Mouse (Mus musculus) liver, postnatal 0 days (tissue): Measurements from ENCODE around the gene Jph4. TPM values are rescaled to one million over a fixed set of nuclear protein-coding genes. Genes with fewer than 3 reads are reported as not detected.

Source experiments
- ATAC-seq: fragments of 200-750 bp; cut with Nextera tagmentation; 2 replicates; pipeline ENCODE4 v1.8.0; 2017; ENCODE audit warnings: mild to moderate bottlenecking, moderate library complexity
- DNase-seq: peaks from one replicate; pipeline ENCODE4 v3.0.0-alpha.2; 2016
- H3K27ac ChIP-seq: fragments of 300-500 bp; sonication (generic); 2 replicates; pipeline ENCODE4 v1.5.1; 2014; ENCODE audit warnings: antibody characterized with exemption, moderate library complexity, mild to moderate bottlenecking, low read depth
- H3K27me3 ChIP-seq: fragments of 300-500 bp; sonication (generic); 2 replicates; pipeline ENCODE4 v1.6.1; 2014; ENCODE audit warnings: low read length, control low read depth, mixed read lengths; ENCODE audit not compliant: insufficient read depth
- H3K36me3 ChIP-seq: fragments of 300-500 bp; sonication (generic); replicated peaks from 2 replicates; pipeline ENCODE4 v1.6.1; 2014; ENCODE audit warnings: mild to moderate bottlenecking, control low read depth, low read length, moderate library complexity, mixed read lengths; ENCODE audit not compliant: insufficient read depth
- H3K4me1 ChIP-seq: fragments of 300-500 bp; sonication (generic); 2 replicates; pipeline ENCODE4 v1.6.1; 2014; ENCODE audit warnings: antibody characterized with exemption, mild to moderate bottlenecking, control low read depth; ENCODE audit not compliant: insufficient read depth
- H3K4me2 ChIP-seq: fragments of 300-500 bp; sonication (generic); 2 replicates; pipeline ENCODE4 v1.6.1; 2014; ENCODE audit warnings: low read depth, mild to moderate bottlenecking, low read length, moderate library complexity, mixed read lengths
- H3K4me3 ChIP-seq: fragments of 300-500 bp; sonication (generic); 2 replicates; pipeline ENCODE4 v1.5.1; 2014; ENCODE audit warnings: low read depth, low read length
- H3K9ac ChIP-seq: fragments of 300-500 bp; sonication (generic); replicated peaks from 2 replicates; pipeline ENCODE4 v1.6.1; 2014; ENCODE audit warnings: mild to moderate bottlenecking, moderate library complexity
- H3K9me3 ChIP-seq: fragments of 300-500 bp; sonication (generic); 2 replicates; pipeline ENCODE4 v1.6.1; 2016; ENCODE audit warnings: mild to moderate bottlenecking, control low read depth, low read length, mixed read lengths
- CTCF ChIP-seq: sonication (generic); IDR thresholded peaks from 2 replicates; pipeline ENCODE4 v1.5.1; 2016; ENCODE audit warnings: antibody characterized with exemption, low read depth
- EP300 ChIP-seq: IDR thresholded peaks from 2 replicates; pipeline ENCODE4 v1.6.1; 2016; ENCODE audit warnings: antibody characterized with exemption, low read depth, mild to moderate bottlenecking
- WGBS: fragments of 180-500 bp; shearing (Covaris S2); extraction: QIAGEN DNeasy Blood & Tissue Kit; methylation state at CpG from one replicate; pipeline ENCODE4 v1.1.7; 2014; ENCODE audit not compliant: insufficient replicate concordance; 5-methylcytosine and 5-hydroxymethylcytosine counted together
- polyA plus RNA-seq: library from polyadenylated mRNA; unstranded; fragments of >200 nt; fragmentation: Nextera tagmentation; extraction: Ambion mirVana; gene quantifications from 2 replicates; pipeline ENCODE4 v1.2.1, GENCODE M21; 2015

Jph4 gene
- polyA plus RNA-seq, 1 experiment from 2014 or later = not detected

- TF ChIP-seq CTCF = no peak
- TF ChIP-seq EP300 = no peak
- no peaks in the 10 kb centered on the region for H3K9me3 ChIP-seq
- H3K4me3 ChIP-seq = no peak overlapping the region
- H3K27ac ChIP-seq = no peak overlapping the region
- peaks cover 12% of the 10 kb centered on the region for H3K4me1 ChIP-seq
- WGBS = 86% methylated on average over 8 of the region's 8 CpGs
- no peak for ATAC-seq
- no peak for DNase-seq
- H3K4me2 ChIP-seq = no peak overlapping the region
- H3K9ac ChIP-seq = no peak overlapping the region
- H3K36me3 ChIP-seq = peaks cover 5% of the 10 kb centered on the region; the same call in 1 of the 2 replicates
- peaks cover 27% of the 10 kb centered on the region for H3K27me3 ChIP-seq
These were observed 9.7 kb downstream of the Jph4 start for GRCm38 (mm10) chr14:55106990-55107389.

DNA sequence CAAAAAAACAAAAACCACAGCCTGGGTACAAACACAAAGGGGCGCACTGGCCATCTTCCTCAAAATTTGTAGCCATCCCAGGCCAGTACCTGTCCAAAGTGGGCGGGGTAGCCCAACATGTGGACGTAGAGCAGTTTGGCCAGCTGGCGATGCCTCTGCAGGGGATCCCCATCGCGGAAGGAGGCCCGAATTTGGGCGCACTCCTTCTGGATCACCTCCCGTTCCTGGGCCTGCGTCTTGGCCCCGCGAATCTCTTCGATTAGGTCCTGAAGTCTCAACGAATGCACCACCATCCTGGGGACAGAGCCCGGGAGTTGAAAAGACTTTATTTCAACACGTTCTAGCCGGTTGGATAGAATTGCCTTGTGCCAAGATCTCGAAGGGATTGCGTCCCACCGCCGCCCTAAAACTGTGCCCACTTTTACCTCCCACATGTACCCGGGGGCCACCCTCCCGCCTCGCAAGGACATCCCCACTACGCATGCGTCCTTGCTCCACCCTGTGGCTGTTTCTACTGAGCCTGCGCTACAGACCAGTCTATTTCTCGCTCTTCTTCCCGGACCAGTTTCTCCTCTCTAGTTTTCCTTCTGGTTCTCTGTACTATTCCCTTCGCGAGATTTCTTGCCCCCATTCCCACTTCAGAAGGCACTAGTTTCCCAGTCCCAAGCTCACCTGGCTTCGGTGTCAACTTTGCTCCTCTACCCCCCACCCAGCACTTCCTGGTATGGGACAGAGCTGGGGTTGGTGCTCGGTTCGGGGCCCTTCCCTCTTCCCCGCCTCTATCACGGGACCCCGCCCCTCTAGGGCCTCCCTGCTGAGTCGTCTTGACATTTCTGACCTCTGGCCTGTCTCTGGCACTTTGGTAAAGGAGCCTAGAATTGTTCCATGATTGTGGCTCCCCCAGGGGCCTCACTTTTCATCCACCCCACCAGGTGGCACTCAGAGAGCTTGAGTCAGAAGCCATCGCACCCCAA, 10.6 kb downstream of the Jph4 start, which contains the start of gene Ap1g2:
Gene Ap1g2 (minus strand): TSS at position 758 of the 974 bp plus-strand sequence.
- Histone ChIP-seq H3K4me2 (peak within 1 kb of the TSS; percentile 96), H3K36me3 (peaks cover 5% of the 10 kb centered on the region), H3K9me3 (no peaks in the 10 kb centered on the region), H3K27me3 (peaks cover 20% of the 10 kb centered on the region), H3K9ac (peak within 1 kb of the TSS; percentile 66), H3K27ac (no peak within 1 kb of the TSS; the same call in 1 of the 2 replicates), H3K4me1 (peaks cover 12% of the 10 kb centered on the region), H3K4me3 (peak within 1 kb of the TSS; percentile 69)
- peak; percentile 30 for TF ChIP-seq CTCF
- no peak for TF ChIP-seq EP300
- ATAC-seq (peak; percentile 89), DNase-seq (peak; percentile 84)
- WGBS = 1% methylated on average over 39 of the region's 39 CpGs

DNA sequence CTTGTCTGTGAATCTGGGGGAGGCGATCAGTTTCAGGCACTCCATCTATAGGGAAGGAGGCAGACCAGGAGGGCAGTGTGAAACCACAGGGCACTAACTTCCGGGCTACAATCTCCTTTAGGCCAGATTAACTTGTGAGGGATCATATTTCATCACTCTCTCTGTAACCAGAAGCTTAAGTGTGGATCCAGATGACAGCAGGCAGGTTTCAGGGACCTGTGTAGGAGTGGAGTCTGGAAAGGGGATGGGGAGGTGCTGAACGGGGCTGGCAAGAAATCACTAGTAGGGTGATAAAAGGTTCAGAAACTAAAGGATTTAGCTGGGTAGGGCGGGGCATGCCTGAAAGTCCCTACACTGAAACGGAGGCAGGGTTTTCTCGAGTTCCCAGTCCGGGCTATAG, 11.3 kb downstream of the Jph4 start:
- Histone ChIP-seq H3K9ac (peak overlapping the region; percentile 66), H3K4me1 (peaks cover 12% of the 10 kb centered on the region), H3K4me3 (peak overlapping the region; percentile 69), H3K27ac (no peak overlapping the region), H3K36me3 (peaks cover 13% of the 10 kb centered on the region), H3K9me3 (no peaks in the 10 kb centered on the region), H3K27me3 (peaks cover 16% of the 10 kb centered on the region), H3K4me2 (peak overlapping the region; percentile 96)
- WGBS = 13% methylated on average over 7 of the region's 7 CpGs
- ATAC-seq (no peak), DNase-seq (no peak)
- TF ChIP-seq CTCF = no peak
- no peak for TF ChIP-seq EP300

DNA sequence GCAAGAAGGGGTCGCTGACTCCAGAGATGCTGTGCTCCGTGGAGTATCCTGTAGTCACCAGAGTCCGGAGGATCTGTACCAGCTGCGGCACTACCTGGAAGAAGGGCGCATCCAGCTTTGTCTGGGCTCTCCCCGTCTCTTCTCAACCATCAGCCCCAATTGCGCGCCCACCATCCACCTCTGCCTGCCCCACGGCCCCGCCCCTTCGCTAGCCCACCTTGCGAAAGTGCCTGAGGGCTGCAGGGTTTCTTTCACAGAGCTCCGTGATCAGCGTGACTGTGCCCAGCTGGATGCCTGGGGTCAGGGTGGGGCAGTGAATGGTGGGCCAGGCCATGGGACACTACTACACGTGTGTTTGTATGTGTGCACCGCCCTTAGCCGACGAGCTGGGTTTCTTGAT, 12.4 kb downstream of the Jph4 start:
- TF ChIP-seq CTCF (no peak), EP300 (no peak)
- DNase-seq (peak; percentile 15), ATAC-seq (no peak)
- H3K36me3 ChIP-seq = peaks cover 17% of the 10 kb centered on the region
- no peaks in the 10 kb centered on the region for H3K9me3 ChIP-seq
- H3K4me1 ChIP-seq = peaks cover 12% of the 10 kb centered on the region
- H3K4me2 ChIP-seq = no peak overlapping the region
- H3K27me3 ChIP-seq = peaks cover 8% of the 10 kb centered on the region
- H3K4me3 ChIP-seq = no peak overlapping the region
- H3K27ac ChIP-seq = no peak overlapping the region
- H3K9ac ChIP-seq = no peak overlapping the region
- WGBS = 87% methylated on average over 18 of the region's 18 CpGs

DNA sequence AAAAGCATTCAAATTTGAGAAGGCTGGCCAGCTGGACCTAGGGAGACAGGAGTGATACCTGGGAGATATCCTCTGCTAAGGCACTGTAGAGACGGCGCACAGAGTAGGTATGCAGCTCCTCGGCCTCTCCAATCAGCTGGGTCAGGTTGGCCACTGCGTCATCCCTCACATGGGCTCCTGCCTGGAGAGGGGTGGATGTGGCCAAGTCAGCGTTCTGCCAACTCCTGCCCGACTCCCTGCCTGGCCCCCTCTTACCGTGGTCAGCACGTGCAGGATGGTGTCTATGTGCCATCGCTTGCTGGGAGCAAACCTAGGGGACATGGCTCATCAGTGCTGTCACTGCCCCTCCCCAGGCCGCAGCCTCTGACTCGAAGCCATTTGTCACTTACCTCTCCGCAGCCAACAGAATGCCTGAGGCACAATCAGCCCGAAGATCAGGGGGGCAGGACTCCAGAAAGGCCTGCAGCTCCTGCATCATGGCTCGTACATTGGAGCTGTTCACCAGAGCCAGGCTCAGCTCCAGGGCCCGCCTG, 14.4 kb downstream of the Jph4 start:
- no peak for ATAC-seq
- no peaks in the 10 kb centered on the region for H3K9me3 ChIP-seq
- peaks cover 15% of the 10 kb centered on the region for H3K4me1 ChIP-seq
- no peaks in the 10 kb centered on the region for H3K27me3 ChIP-seq
- 86% methylated on average over 15 of the region's 15 CpGs for WGBS
- H3K4me3 ChIP-seq = no peak overlapping the region
- peaks cover 28% of the 10 kb centered on the region for H3K36me3 ChIP-seq
- no peak for DNase-seq
- TF ChIP-seq EP300 (no peak), CTCF (no peak)
- H3K9ac ChIP-seq = no peak overlapping the region
- no peak overlapping the region for H3K4me2 ChIP-seq
- no peak overlapping the region for H3K27ac ChIP-seq

GRCm38 (mm10) chr14:55101592-55101991, 15.1 kb downstream of the Jph4 start:
- 47% methylated on average over 4 of the region's 4 CpGs for WGBS
- ATAC-seq (no peak), DNase-seq (peak; percentile 56)
- H3K27ac ChIP-seq = no peak overlapping the region
- peaks cover 19% of the 10 kb centered on the region for H3K4me1 ChIP-seq
- no peak overlapping the region for H3K4me3 ChIP-seq
- TF ChIP-seq EP300 (no peak), CTCF (peak; percentile 80)
- no peak overlapping the region for H3K9ac ChIP-seq
- peaks cover 28% of the 10 kb centered on the region for H3K36me3 ChIP-seq
- no peaks in the 10 kb centered on the region for H3K9me3 ChIP-seq
- no peaks in the 10 kb centered on the region for H3K27me3 ChIP-seq
- no peak overlapping the region for H3K4me2 ChIP-seq
